Mouse (Mus musculus) adrenal gland, postnatal 4 days (tissue): Measurements from ENCODE around the gene Olfr820. TPM values are rescaled to one million over a fixed set of nuclear protein-coding genes. Genes with fewer than 3 reads are reported as not detected.
"Not testable (repeated sequence)": the region's sequence is repeated elsewhere in the genome, so short reads cannot be mapped to it uniquely, and the experiment has no call there.

Source experiments
- DNase-seq, 2 experiments: peaks; one replicate each; pipeline ENCODE4 v3.0.0; 2021 to 2022; ENCODE audit warnings: low spot score in 2 of 2, mixed read lengths in 2 of 2
- long read RNA-seq, 2 experiments: library from polyadenylated mRNA; stranded (forward); transcript quantifications; one replicate each; pipeline ENCODE4 v2.0.0; 2021
- total RNA-seq, 2 experiments: library from RNA; stranded (reverse); gene quantifications; 2 replicates each; pipeline ENCODE4 v1.2.3; 2021

Olfr820 gene
- total RNA-seq = not detected
- long read RNA-seq, experiment 1 = 0 reads
- long read RNA-seq, experiment 2 = 0 reads

DNA sequence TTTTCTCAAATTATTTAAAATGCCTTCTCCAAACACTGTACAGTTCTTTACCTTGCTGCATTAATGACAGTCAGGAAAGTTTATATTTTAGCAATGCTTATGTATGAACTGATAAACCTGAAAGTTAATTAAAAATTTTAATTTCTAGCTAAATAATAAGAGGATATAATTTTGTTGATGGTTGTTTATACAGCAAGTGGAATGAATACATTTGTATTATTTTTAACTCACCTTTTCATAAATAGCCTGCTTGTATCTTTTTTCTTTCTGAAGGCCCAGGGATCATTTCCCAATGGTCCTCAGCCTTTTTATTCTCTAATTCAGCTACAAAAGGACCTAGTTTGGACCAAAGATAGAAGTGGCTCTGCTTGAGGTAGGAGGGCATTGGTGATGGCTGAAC, at the start of gene Olfr820:
Gene Olfr820, plus strand, starts transcription at position 301 of the 400 bp plus-strand sequence.
- no peak for DNase-seq

DNA sequence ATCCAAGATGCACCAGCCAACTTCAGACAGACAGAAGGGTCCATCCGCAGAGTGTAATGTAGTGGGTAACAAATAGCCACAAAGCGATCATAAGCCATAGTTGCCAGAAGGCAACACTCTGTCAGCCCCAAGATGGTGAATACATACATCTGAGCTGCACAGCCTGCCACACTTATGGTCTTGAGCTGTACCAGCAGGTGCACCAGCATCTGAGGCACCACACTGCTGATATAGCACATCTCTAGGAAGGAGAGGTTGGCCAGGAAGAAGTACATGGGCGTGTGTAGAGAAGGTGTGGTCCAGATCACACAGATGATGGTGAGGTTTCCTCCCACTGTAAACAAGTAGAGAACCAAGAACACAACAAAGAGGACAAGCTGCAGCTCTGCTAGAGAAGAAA, 46.2 kb upstream of the Olfr820 start:
- DNase-seq = not testable (repeated sequence)

- not testable (repeated sequence) for DNase-seq
Observed at GRCm38 (mm10) chr10:129967166-129967565, 45.3 kb upstream of the Olfr820 start, which contains the start of gene Olfr819. TSS of gene Olfr819 (minus strand) at chr10:129967266.

- not testable (repeated sequence) for DNase-seq
Observed at GRCm38 (mm10) chr10:129972994-129973393, 39.4 kb upstream of the Olfr820 start.

DNA sequence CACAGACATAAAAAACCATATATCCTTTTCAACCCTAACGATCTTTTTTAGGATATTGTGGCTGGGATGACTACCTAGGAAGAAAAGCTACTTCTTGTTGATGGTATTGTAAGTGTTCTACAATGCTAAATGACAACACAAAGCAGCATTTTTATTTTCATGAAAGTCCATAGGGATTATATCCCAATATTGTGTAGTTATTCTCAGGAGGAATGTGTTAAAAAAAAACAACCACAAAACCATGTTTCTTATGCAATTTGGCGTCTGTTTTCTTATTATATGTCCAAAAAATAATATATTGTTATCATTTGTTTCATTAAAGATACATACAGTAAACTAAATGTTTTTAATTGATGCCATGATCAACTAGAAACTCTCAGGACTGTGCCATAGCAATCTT, 36.4 kb upstream of the Olfr820 start, which contains the start of gene Olfr247:
Gene Olfr247, minus strand, starts transcription at position 101 of the 400 bp plus-strand sequence.
- not testable (repeated sequence) for DNase-seq

- not testable (repeated sequence) for DNase-seq
Observed at GRCm38 (mm10) chr10:129981867-129982266, 30.6 kb upstream of the Olfr820 start.

DNA sequence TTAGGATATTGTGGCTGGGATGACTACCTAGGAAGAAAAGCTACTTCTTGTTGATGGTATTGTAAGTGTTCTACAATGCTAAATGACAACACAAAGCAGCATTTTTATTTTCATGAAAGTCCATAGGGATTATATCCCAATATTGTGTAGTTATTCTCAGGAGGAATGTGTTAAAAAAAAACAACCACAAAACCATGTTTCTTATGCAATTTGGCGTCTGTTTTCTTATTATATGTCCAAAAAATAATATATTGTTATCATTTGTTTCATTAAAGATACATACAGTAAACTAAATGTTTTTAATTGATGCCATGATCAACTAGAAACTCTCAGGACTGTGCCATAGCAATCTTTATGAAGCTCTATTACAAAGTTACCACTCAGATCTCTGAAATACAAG, 27.5 kb upstream of the Olfr820 start, which contains the start of gene Gm10310:
Gene Gm10310, minus strand, starts transcription at position 101 of the 400 bp plus-strand sequence.
- DNase-seq = not testable (repeated sequence)

DNA sequence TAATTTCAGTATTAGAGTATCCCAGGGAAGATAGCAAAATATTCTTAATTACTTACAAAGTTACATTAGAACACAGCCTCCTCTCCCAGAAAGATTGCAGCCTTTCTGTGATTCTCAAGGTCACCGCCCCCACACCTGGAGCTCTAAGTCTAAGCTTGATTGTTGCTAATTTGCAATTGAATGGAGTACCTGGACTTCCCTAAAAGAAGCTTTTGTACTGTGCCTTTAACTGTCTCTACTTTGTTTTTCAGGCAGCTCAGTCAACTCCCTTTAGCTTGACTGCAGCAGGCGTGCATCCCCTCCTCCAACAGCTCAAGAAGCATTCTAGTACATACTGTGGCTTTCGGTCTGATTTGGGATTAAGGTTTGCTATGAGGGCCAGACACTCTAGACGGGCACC, 8.3 kb upstream of the Olfr820 start:
- not testable (repeated sequence) for DNase-seq

GRCm38 (mm10) chr10:130005366-130005765, 7.1 kb upstream of the Olfr820 start:
- DNase-seq = not testable (repeated sequence)

- DNase-seq = no peak
Observed at GRCm38 (mm10) chr10:130030048-130030447, 17.6 kb downstream of the Olfr820 start, which contains the start of gene Olfr821. TSS of gene Olfr821 (plus strand) at chr10:130030348.

DNA sequence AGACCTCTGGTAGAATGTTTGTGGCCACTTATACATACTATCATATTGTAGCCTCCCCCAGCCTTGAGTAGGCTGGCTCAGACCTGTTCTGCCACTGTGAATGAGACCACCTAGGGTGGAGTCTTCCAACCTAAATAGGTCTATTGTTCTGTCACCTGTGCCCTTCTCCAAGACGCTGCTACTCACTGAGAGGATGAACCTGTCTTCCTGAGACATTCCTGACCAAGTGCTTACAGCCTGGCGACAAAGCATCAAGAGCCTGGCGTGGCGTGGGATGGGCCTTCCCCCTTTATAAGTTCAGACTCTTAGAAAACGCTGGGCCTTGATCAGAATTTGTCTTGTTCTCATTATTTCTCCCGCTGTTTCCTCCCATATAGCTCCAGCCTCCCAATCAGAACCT, 24.7 kb downstream of the Olfr820 start:
- no peak for DNase-seq

Other genes with a start within 250 kb of the Olfr820 start
- not detected for gene Olfr808, start 247.1 kb upstream of the Olfr820 start, total RNA-seq
- not detected for gene Olfr809, start 238.0 kb upstream of the Olfr820 start, total RNA-seq
- gene Olfr810, start 217.7 kb upstream of the Olfr820 start, total RNA-seq = not detected
- gene Olfr811, start 208.2 kb upstream of the Olfr820 start, total RNA-seq = not detected
- not detected for gene Olfr812, start 166.5 kb upstream of the Olfr820 start, total RNA-seq
- gene Olfr813, start 157.3 kb upstream of the Olfr820 start, total RNA-seq = not detected
- not detected for gene Olfr814, start 132.8 kb upstream of the Olfr820 start, total RNA-seq
- gene Olfr815, start 106.8 kb upstream of the Olfr820 start, total RNA-seq = not detected
- not detected for gene Olfr816, start 97.0 kb upstream of the Olfr820 start, total RNA-seq
- gene Olfr818, start 63.5 kb upstream of the Olfr820 start, total RNA-seq = not detected
- not detected for gene Olfr819, start 45.4 kb upstream of the Olfr820 start, total RNA-seq
- not detected for gene Olfr247, start 36.5 kb upstream of the Olfr820 start, total RNA-seq
- not detected for gene Gm10310, start 27.6 kb upstream of the Olfr820 start, total RNA-seq
- gene Olfr821, start 17.7 kb downstream of the Olfr820 start, total RNA-seq = not detected
- gene Olfr822, start 58.6 kb downstream of the Olfr820 start, total RNA-seq = not detected
- not detected for gene Olfr823, start 102.8 kb downstream of the Olfr820 start, total RNA-seq
- gene Olfr824, start 117.4 kb downstream of the Olfr820 start, total RNA-seq = not detected
- gene Olfr825, start 154.1 kb downstream of the Olfr820 start, total RNA-seq = not detected
- not detected for gene Olfr826, start 171.6 kb downstream of the Olfr820 start, total RNA-seq
- gene Olfr827, start 201.8 kb downstream of the Olfr820 start, total RNA-seq = not detected